Mouse (Mus musculus) midbrain, postnatal 0 days (tissue): ENCODE data around the gene Adora3. TPM values are rescaled to one million over a fixed set of nuclear protein-coding genes. Genes with fewer than 3 reads are reported as not detected.

Source experiments
- ATAC-seq: fragments of 200-750 bp; cut with Nextera tagmentation; 2 replicates; pipeline ENCODE4 v1.8.0; 2017; ENCODE audit warnings: moderate number of reproducible peaks, mild to moderate bottlenecking, moderate TSS enrichment, moderate library complexity; ENCODE audit not compliant: low FRiP score
- DNase-seq: peaks from one replicate; pipeline ENCODE4 v3.0.0-alpha.2; 2015; ENCODE audit warnings: low spot score
- H3K27ac ChIP-seq: fragments of 300-500 bp; sonication (generic); 2 replicates; pipeline ENCODE4 v1.5.1; 2014; ENCODE audit warnings: low read depth, mild to moderate bottlenecking, low read length, mixed read lengths
- H3K27me3 ChIP-seq: fragments of 300-500 bp; sonication (generic); 2 replicates; pipeline ENCODE4 v1.6.1; 2014; ENCODE audit warnings: low read length, control low read depth, mixed read lengths; ENCODE audit not compliant: insufficient read depth
- H3K36me3 ChIP-seq: fragments of 300-500 bp; sonication (generic); 2 replicates; pipeline ENCODE4 v1.6.1; 2014; ENCODE audit warnings: low read length, control low read depth, mixed read lengths; ENCODE audit not compliant: insufficient read depth
- H3K4me1 ChIP-seq: fragments of 300-500 bp; sonication (generic); 2 replicates; pipeline ENCODE4 v1.6.1; 2014; ENCODE audit warnings: mild to moderate bottlenecking, control low read depth, antibody characterized with exemption, low read length, mixed read lengths; ENCODE audit not compliant: insufficient read depth
- H3K4me2 ChIP-seq: fragments of 300-500 bp; sonication (generic); 2 replicates; pipeline ENCODE4 v1.6.1; 2014; ENCODE audit warnings: low read depth, mild to moderate bottlenecking, low read length, mixed read lengths; ENCODE audit not compliant: poor library complexity, severe bottlenecking
- H3K4me3 ChIP-seq: fragments of 300-500 bp; sonication (generic); 2 replicates; pipeline ENCODE4 v1.5.1; 2014; ENCODE audit warnings: low read depth, mild to moderate bottlenecking, low read length, moderate library complexity
- H3K9ac ChIP-seq: fragments of 300-500 bp; sonication (generic); replicated peaks from 2 replicates; pipeline ENCODE4 v1.6.1; 2014; ENCODE audit warnings: mild to moderate bottlenecking, low read length, moderate library complexity, mixed read lengths; ENCODE audit not compliant: poor library complexity, severe bottlenecking
- H3K9me3 ChIP-seq: fragments of 300-500 bp; sonication (generic); 2 replicates; pipeline ENCODE4 v1.6.1; 2016; ENCODE audit warnings: low read length, control low read depth
- CTCF ChIP-seq: IDR thresholded peaks from 2 replicates; pipeline ENCODE4 v1.5.1; 2016; ENCODE audit warnings: antibody characterized with exemption, mild to moderate bottlenecking
- WGBS: fragments of 180-500 bp; shearing (Covaris S2); extraction: QIAGEN DNeasy Blood & Tissue Kit; methylation state at CpG from one replicate; pipeline ENCODE4 v1.1.7; 2014; 5-methylcytosine and 5-hydroxymethylcytosine counted together
- polyA plus RNA-seq: library from polyadenylated mRNA; unstranded; fragments of >200 nt; fragmentation: Nextera tagmentation; extraction: Ambion mirVana; gene quantifications from 2 replicates; pipeline ENCODE4 v1.2.1, GENCODE M21; 2015
- total RNA-seq: library from RNA; depleted of rRNA; stranded (reverse); fragments of >200 nt; gene quantifications from 2 replicates; pipeline ENCODE4 v1.2.3, GENCODE M21; 2014

Adora3 gene
- total and polyA plus RNA-seq, 2 experiments from 2014 or later = 0.30 to 0.77 TPM

DNA sequence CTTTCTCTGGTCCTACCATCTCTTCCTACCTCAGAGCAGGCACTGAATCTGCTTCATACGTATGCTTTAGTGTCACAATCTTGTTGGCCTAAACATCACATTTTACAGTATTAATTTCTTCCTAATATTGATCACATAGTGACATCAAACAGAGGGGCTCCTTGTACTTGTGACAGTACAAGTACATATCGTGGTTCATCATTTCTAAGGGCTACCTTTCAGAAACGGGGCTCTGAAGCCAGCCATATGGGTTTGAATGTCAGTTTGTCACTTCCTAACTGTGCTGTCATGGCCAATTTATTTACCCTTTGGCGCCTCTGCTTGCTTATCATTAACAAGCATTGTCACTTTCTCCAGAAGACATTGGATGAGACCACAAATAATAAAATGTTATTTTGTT lies 30.8 kb downstream of the Adora3 start:
- Histone ChIP-seq H3K9ac (no peak overlapping the region), H3K36me3 (no peaks in the 10 kb centered on the region), H3K27me3 (no peaks in the 10 kb centered on the region), H3K27ac (no peak overlapping the region), H3K4me2 (no peak overlapping the region), H3K9me3 (no peaks in the 10 kb centered on the region), H3K4me1 (no peaks in the 10 kb centered on the region), H3K4me3 (no peak overlapping the region)
- WGBS = 73% methylated on average over 4 of the region's 4 CpGs
- no peak for ATAC-seq
- DNase-seq = no peak
- TF ChIP-seq CTCF = no peak

GRCm38 (mm10) chr3:105904213-105904612 lies 33.6 kb downstream of the Adora3 start:
- H3K27me3 ChIP-seq = no peaks in the 10 kb centered on the region
- H3K27ac ChIP-seq = no peak overlapping the region
- no peak overlapping the region for H3K9ac ChIP-seq
- no peak overlapping the region for H3K4me3 ChIP-seq
- no peaks in the 10 kb centered on the region for H3K4me1 ChIP-seq
- TF ChIP-seq CTCF = no peak
- H3K9me3 ChIP-seq = no peaks in the 10 kb centered on the region
- ATAC-seq = no peak
- H3K4me2 ChIP-seq = no peak overlapping the region
- no peaks in the 10 kb centered on the region for H3K36me3 ChIP-seq
- no peak for DNase-seq
- 86% methylated on average over 4 of the region's 4 CpGs for WGBS

- no peaks in the 10 kb centered on the region for H3K36me3 ChIP-seq
- no peaks in the 10 kb centered on the region for H3K27me3 ChIP-seq
- no peak overlapping the region for H3K4me3 ChIP-seq
- ATAC-seq (no peak), DNase-seq (no peak)
- H3K27ac ChIP-seq = no peak overlapping the region
- H3K4me1 ChIP-seq = no peaks in the 10 kb centered on the region
- TF ChIP-seq CTCF = no peak
- H3K4me2 ChIP-seq = no peak overlapping the region
- H3K9me3 ChIP-seq = no peaks in the 10 kb centered on the region
- no peak overlapping the region for H3K9ac ChIP-seq
- 96% methylated on average over 9 of the region's 9 CpGs for WGBS
Measured at GRCm38 (mm10) chr3:105904721-105905120, 34.1 kb downstream of the Adora3 start.

- 36% methylated on average over 9 of the region's 9 CpGs for WGBS
- DNase-seq (no peak), ATAC-seq (no peak)
- no peak overlapping the region for H3K9ac ChIP-seq
- no peaks in the 10 kb centered on the region for H3K27me3 ChIP-seq
- H3K27ac ChIP-seq = no peak overlapping the region
- H3K4me2 ChIP-seq = no peak overlapping the region
- H3K4me1 ChIP-seq = no peaks in the 10 kb centered on the region
- TF ChIP-seq CTCF = no peak
- H3K9me3 ChIP-seq = no peaks in the 10 kb centered on the region
- H3K4me3 ChIP-seq = no peak overlapping the region
- H3K36me3 ChIP-seq = no peaks in the 10 kb centered on the region
Measured at GRCm38 (mm10) chr3:105907956-105908655, 37.4 kb downstream of the Adora3 start.

GRCm38 (mm10) chr3:105908976-105909375 lies 38.3 kb downstream of the Adora3 start:
- WGBS = 95% methylated on average over 4 of the region's 4 CpGs
- H3K4me2 ChIP-seq = no peak overlapping the region
- H3K9me3 ChIP-seq = no peaks in the 10 kb centered on the region

DNA sequence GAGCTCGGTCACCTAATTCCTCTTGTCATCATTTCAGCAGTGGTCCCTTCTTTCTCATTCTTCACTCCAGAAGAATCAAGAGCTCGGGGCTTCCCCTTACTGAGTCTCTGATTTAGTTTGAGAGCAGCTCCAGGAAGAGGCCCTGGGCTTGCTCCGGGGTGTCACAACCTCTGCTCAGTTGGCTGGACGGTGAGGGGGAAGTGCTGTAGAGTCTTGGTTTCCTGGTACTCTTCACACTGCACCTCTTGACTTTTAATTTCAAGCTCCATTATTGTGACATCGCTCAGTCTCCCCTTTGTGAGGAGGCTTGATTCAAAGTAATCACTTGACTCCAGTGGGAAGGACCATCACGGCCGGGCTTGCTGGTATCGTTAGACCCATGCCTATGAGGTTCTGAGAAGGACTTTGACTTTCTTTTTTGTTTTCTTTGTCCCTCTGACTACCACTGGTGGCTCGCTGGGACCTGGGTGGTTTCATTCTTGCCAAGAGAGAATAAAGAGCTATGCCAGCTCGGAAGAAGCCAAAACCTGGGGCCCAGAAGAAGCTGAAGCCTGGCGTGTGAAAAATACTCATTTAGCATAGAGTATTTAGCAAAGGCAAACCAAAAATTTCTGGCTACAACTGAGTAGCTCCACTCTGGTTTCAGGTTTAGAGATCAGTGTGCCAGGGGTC lies 40.0 kb downstream of the Adora3 start:
- DNase-seq (no peak), ATAC-seq (no peak)
- Histone ChIP-seq H3K4me3 (no peak overlapping the region), H3K27ac (no peak overlapping the region), H3K27me3 (no peaks in the 10 kb centered on the region), H3K9me3 (no peaks in the 10 kb centered on the region), H3K4me1 (no peaks in the 10 kb centered on the region), H3K36me3 (no peaks in the 10 kb centered on the region), H3K4me2 (no peak overlapping the region), H3K9ac (no peak overlapping the region)
- WGBS = 81% methylated on average over 11 of the region's 11 CpGs
- no peak for TF ChIP-seq CTCF

More at GRCm38 (mm10) chr3:105908976-105909375, 38.3 kb downstream of the Adora3 start:
- ATAC-seq (no peak), DNase-seq (no peak)
- no peaks in the 10 kb centered on the region for H3K4me1 ChIP-seq
- no peaks in the 10 kb centered on the region for H3K27me3 ChIP-seq
- no peak for TF ChIP-seq CTCF
- H3K36me3 ChIP-seq = no peaks in the 10 kb centered on the region
- no peak overlapping the region for H3K4me3 ChIP-seq
- H3K27ac ChIP-seq = no peak overlapping the region
- H3K9ac ChIP-seq = no peak overlapping the region
